Mouse (Mus musculus): Measurements from ENCODE around the gene Hist1h2ae. TPM values are rescaled to one million over a fixed set of nuclear protein-coding genes. Genes with fewer than 3 reads are reported as not detected.
A peak's percentile ranks its signal among the peaks of the same experiment; 100 is the strongest.
"Not testable (repeated sequence)": the region's sequence is repeated elsewhere in the genome, so short reads cannot be mapped to it uniquely, and the experiment has no call there.

The Hist1h2ae gene
- polyA plus RNA-seq, 1 experiment from 2014 or later: 113 TPM

- Histone ChIP-seq H3K4me2 (replicated peaks) (peak overlapping the region; percentile 63), H3K27ac (replicated peaks) (peak overlapping the region; percentile 92), H3K4me3 (peak overlapping the region; percentile 47), H3K9ac (replicated peaks) (peak overlapping the region; percentile 54)
- ATAC-seq (ENCODE audit: low FRiP score, low read depth); H3K9me3 ChIP-seq; H3K27me3 ChIP-seq; H3K36me3 ChIP-seq; H3K4me1 ChIP-seq: not testable (repeated sequence)
- WGBS: 2% methylated on average over 3 of the region's 3 CpGs
These were observed 28.6 kb downstream of the Hist1h2ae start for GRCm38 (mm10) chr13:23542225-23542980.

GRCm38 (mm10) chr13:23541497-23541896 lies 29.5 kb downstream of the Hist1h2ae start:
- no peak overlapping the region for H3K4me3 ChIP-seq
- H3K27me3 ChIP-seq: no peaks in the 10 kb centered on the region
- H3K9ac ChIP-seq (replicated peaks): no peak overlapping the region
- no peaks in the 10 kb centered on the region for H3K9me3 ChIP-seq
- H3K36me3 ChIP-seq: no peaks in the 10 kb centered on the region
- no peak overlapping the region for H3K27ac ChIP-seq (replicated peaks)
- no peak overlapping the region for H3K4me2 ChIP-seq (replicated peaks)
- no peak for ATAC-seq (ENCODE audit: low FRiP score, low read depth)
- WGBS: 84% methylated on average over 3 of the region's 3 CpGs
- H3K4me1 ChIP-seq: peaks cover 15% of the 10 kb centered on the region

GRCm38 (mm10) chr13:23539821-23540220 lies 31.2 kb downstream of the Hist1h2ae start:
- not testable (repeated sequence) for ATAC-seq (ENCODE audit: low FRiP score, low read depth)

GRCm38 (mm10) chr13:23538249-23538648 lies 32.8 kb downstream of the Hist1h2ae start:
- no peaks in the 10 kb centered on the region for H3K27me3 ChIP-seq
- no peak for ATAC-seq (ENCODE audit: low FRiP score, low read depth)
- H3K36me3 ChIP-seq: no peaks in the 10 kb centered on the region
- no peak overlapping the region for H3K9ac ChIP-seq (replicated peaks)
- H3K9me3 ChIP-seq: no peaks in the 10 kb centered on the region
- peaks cover 22% of the 10 kb centered on the region for H3K4me1 ChIP-seq
- no peak overlapping the region for H3K4me2 ChIP-seq (replicated peaks)
- H3K4me3 ChIP-seq: no peak overlapping the region
- 83% methylated on average over 5 of the region's 5 CpGs for WGBS
- no peak overlapping the region for H3K27ac ChIP-seq (replicated peaks)

More at GRCm38 (mm10) chr13:23539821-23540220, 31.2 kb downstream of the Hist1h2ae start:
- H3K4me3 ChIP-seq; H3K27ac ChIP-seq (replicated peaks); H3K36me3 ChIP-seq; H3K9me3 ChIP-seq; H3K9ac ChIP-seq (replicated peaks); H3K27me3 ChIP-seq; H3K4me2 ChIP-seq (replicated peaks): not testable (repeated sequence)
- WGBS: 67% methylated on average over 1 of the region's 1 CpGs
- H3K4me1 ChIP-seq: peaks cover 15% of the 10 kb centered on the region

DNA sequence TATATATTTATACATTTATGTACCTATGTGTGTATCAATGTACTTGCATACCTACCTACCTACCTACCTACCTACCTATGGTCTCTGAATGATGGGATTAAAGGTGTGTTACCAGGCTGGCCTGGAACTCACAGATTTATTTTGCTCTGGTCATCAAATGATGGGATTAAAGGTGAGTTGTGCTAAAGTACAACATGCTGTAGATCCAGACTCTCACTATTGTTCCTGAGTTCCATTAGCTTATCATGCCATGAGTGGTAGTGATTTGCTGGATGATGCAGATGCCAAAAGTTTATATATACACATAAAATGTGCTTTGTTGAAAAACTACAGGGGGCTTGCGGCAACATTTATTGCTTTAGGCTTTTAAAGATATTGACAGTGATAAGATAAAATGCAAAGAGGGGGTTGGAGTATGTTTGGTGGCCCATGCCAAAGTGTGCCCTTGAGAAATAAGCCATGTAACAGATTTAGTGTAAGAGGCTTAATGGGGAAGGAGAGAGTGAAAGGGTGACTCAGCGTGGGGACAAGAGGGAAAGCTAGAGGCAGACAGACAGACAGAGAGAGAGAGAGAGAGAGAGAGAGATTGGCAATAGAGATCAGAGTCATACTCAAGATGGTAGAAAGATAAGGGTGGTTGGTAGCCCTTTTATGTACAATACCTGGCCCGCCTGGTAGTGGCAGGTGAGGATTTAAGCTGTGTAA lies 33.9 kb downstream of the Hist1h2ae start:
- ATAC-seq (ENCODE audit: low FRiP score, low read depth): no peak
- Histone ChIP-seq H3K36me3 (no peaks in the 10 kb centered on the region), H3K9ac (replicated peaks) (no peak overlapping the region), H3K4me2 (replicated peaks) (peak overlapping the region; percentile 66), H3K4me1 (peaks cover 29% of the 10 kb centered on the region), H3K27ac (replicated peaks) (no peak overlapping the region), H3K4me3 (peak overlapping the region; percentile 13), H3K27me3 (no peaks in the 10 kb centered on the region), H3K9me3 (no peaks in the 10 kb centered on the region)
- 79% methylated on average over 3 of the region's 3 CpGs for WGBS

GRCm38 (mm10) chr13:23536076-23536822 lies 34.8 kb downstream of the Hist1h2ae start:
- peak overlapping the region; percentile 56 for H3K27ac ChIP-seq (replicated peaks)
- ATAC-seq (ENCODE audit: low FRiP score, low read depth): no peak
- peak overlapping the region; percentile 66 for H3K4me2 ChIP-seq (replicated peaks)
- peak overlapping the region; percentile 56 for H3K4me3 ChIP-seq
- H3K9ac ChIP-seq (replicated peaks): peak overlapping the region; percentile 62
- peaks cover 32% of the 10 kb centered on the region for H3K4me1 ChIP-seq
- H3K27me3 ChIP-seq: no peaks in the 10 kb centered on the region
- 21% methylated on average over 7 of the region's 7 CpGs for WGBS
- no peaks in the 10 kb centered on the region for H3K36me3 ChIP-seq
- no peaks in the 10 kb centered on the region for H3K9me3 ChIP-seq

GRCm38 (mm10) chr13:23535137-23536075 lies 35.6 kb downstream of the Hist1h2ae start, which contains the start of gene Hist1h3g:
Gene Hist1h3g (plus strand): TSS chr13:23535422.
- WGBS: 0% methylated on average over 46 of the region's 62 CpGs

DNA sequence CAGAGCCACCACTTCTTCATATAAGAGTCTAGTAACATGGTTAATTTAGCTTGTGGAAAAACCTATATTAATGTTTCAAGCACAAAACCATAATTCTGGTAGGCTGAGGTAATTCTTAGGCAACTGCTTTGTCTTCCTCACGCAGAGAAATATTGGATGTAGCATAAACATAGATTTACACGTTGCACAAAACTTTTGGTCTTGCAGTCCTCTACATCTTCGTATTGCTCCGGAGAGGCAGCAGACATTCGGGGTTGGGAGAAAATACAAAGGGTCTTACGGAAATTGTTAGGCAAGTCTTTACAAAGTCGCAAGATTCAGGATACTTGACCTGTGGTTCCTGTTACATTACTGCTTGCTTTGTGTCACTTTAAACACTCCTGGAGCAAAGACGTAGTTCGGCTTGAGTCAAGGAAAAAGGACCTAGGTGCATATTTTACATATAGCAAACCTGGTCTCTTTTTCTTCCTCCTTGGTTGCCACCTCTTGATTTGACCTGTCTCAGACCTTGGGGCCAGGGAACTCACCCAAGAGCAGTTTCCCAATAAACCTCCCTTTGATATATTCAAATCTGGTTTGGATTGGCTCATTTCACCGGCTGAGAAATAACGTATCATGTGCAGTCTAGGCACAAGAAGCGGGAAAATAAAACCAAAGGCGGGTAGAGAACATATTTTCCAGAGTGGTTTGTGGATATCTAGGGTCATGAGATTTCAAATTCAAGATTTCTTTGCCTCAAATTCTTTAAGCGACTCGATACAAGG lies 36.5 kb downstream of the Hist1h2ae start:
- peak; percentile 3; the same call in 1 of the 2 replicates for ATAC-seq (ENCODE audit: low FRiP score, low read depth)

More at GRCm38 (mm10) chr13:23535137-23536075, 35.6 kb downstream of the Hist1h2ae start, which contains the start of gene Hist1h3g:
- peak within 1 kb of the TSS; percentile 97 for H3K27ac ChIP-seq (replicated peaks)
- not testable (repeated sequence) for H3K9me3 ChIP-seq, H3K27me3 ChIP-seq, H3K36me3 ChIP-seq
- H3K9ac ChIP-seq (replicated peaks): peak within 1 kb of the TSS; percentile 66
- peak within 1 kb of the TSS; percentile 56 for H3K4me3 ChIP-seq
- peak within 1 kb of the TSS; percentile 66 for H3K4me2 ChIP-seq (replicated peaks)
- H3K4me1 ChIP-seq: peaks cover 32% of the 10 kb centered on the region
- peak; percentile 92 for ATAC-seq (ENCODE audit: low FRiP score, low read depth)

DNA sequence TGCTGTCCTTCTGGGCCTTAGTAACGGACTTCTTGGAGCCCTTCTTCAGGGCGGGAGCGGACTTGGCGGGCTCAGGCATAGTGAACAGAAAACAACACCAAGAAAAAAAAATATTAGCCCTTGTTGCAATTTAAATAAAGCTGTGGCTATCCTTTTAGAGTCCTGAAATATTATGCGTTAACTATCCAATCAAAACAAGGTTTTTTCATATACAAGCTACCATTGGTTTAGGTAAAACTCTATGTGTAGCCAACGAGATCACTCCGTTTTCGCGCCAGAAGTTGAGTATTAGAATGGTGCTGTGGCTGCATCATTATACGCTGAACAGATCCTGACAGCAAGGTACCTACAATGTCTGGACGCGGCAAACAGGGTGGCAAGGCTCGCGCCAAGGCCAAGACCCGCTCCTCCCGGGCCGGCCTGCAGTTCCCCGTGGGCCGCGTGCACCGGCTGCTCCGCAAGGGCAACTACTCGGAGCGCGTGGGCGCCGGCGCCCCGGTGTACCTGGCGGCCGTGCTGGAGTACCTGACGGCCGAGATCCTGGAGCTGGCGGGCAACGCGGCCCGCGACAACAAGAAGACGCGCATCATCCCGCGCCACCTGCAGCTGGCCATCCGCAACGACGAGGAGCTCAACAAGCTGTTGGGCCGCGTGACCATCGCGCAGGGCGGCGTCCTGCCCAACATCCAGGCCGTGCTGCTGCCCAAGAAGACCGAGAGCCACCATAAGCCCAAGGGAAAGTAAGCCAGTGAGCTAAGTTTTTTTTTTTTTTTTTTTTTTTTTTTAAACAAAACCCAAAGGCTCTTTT lies 37.3 kb downstream of the Hist1h2ae start, which contains the start of gene Hist1h2af:
Hist1h2af (plus strand) TSS at position 347 of the 808 bp plus-strand sequence.
- peak within 1 kb of the TSS; percentile 56 for H3K4me3 ChIP-seq
- H3K4me1 ChIP-seq: peaks cover 36% of the 10 kb centered on the region
- H3K9ac ChIP-seq (replicated peaks): peak within 1 kb of the TSS; percentile 66
- peak; percentile 45 for ATAC-seq (ENCODE audit: low FRiP score, low read depth)
- H3K27me3 ChIP-seq, H3K36me3 ChIP-seq, H3K9me3 ChIP-seq: not testable (repeated sequence)
- H3K27ac ChIP-seq (replicated peaks): peak within 1 kb of the TSS; percentile 97
- WGBS: under 1% methylated on average over 29 of the region's 53 CpGs
- H3K4me2 ChIP-seq (replicated peaks): peak within 1 kb of the TSS; percentile 66

More for the DNA sequence above, 36.5 kb downstream of the Hist1h2ae start:
- Histone ChIP-seq H3K4me2 (replicated peaks) (peak overlapping the region; percentile 66), H3K36me3 (no peaks in the 10 kb centered on the region), H3K27me3 (no peaks in the 10 kb centered on the region), H3K9me3 (no peaks in the 10 kb centered on the region), H3K4me1 (peaks cover 36% of the 10 kb centered on the region), H3K9ac (replicated peaks) (peak overlapping the region; percentile 66), H3K27ac (replicated peaks) (peak overlapping the region; percentile 97), H3K4me3 (peak overlapping the region; percentile 56)
- WGBS: under 1% methylated on average over 15 of the region's 15 CpGs
